Mouse (Mus musculus): ENCODE data around the gene Gm28038. TPM values are rescaled to one million over a fixed set of nuclear protein-coding genes. Genes with fewer than 3 reads are reported as not detected.

Gene Gm28038
- polyA plus RNA-seq, 1 experiment from 2014 or later, result not detected

Other genes with a start within 250 kb of the Gm28038 start
- 6.2 and 7.1 TPM in 2 replicates for gene Wdr34, start 232.2 kb upstream of the Gm28038 start, polyA plus RNA-seq (2015; fragmentation: Nextera tagmentation; extraction: Ambion mirVana)
- gene Set, start 223.7 kb upstream of the Gm28038 start, polyA plus RNA-seq (2015; fragmentation: Nextera tagmentation; extraction: Ambion mirVana), result 138 and 147 TPM in 2 replicates
- gene Pkn3, start 203.4 kb upstream of the Gm28038 start, polyA plus RNA-seq (2015; fragmentation: Nextera tagmentation; extraction: Ambion mirVana), result 2.3 and 2.5 TPM in 2 replicates
- 19.3 and 20.6 TPM in 2 replicates for gene Zdhhc12, start 187.4 kb upstream of the Gm28038 start, polyA plus RNA-seq (2015; fragmentation: Nextera tagmentation; extraction: Ambion mirVana)
- 2.4 and 2.5 TPM in 2 replicates for gene Zer1, start 156.5 kb upstream of the Gm28038 start, polyA plus RNA-seq (2015; fragmentation: Nextera tagmentation; extraction: Ambion mirVana)
- 2.0 and 2.6 TPM in 2 replicates for gene Tbc1d13, start 147.3 kb upstream of the Gm28038 start, polyA plus RNA-seq (2015; fragmentation: Nextera tagmentation; extraction: Ambion mirVana)
- 17.9 and 22.1 TPM in 2 replicates for gene Endog, start 109.5 kb upstream of the Gm28038 start, polyA plus RNA-seq (2015; fragmentation: Nextera tagmentation; extraction: Ambion mirVana)
- gene Spout1, start 102.6 kb upstream of the Gm28038 start, polyA plus RNA-seq (2015; fragmentation: Nextera tagmentation; extraction: Ambion mirVana), result 24.9 and 27.3 TPM in 2 replicates
- 11.7 and 13.9 TPM in 2 replicates for gene Kyat1, start 75.2 kb upstream of the Gm28038 start, polyA plus RNA-seq (2015; fragmentation: Nextera tagmentation; extraction: Ambion mirVana)
- gene Lrrc8a, start 43.3 kb upstream of the Gm28038 start, polyA plus RNA-seq (2015; fragmentation: Nextera tagmentation; extraction: Ambion mirVana), result 10.5 and 11.6 TPM in 2 replicates
- 0.10 and 0.16 TPM in 2 replicates for gene Gm28035, start 40.5 kb upstream of the Gm28038 start, polyA plus RNA-seq (2015; fragmentation: Nextera tagmentation; extraction: Ambion mirVana)
- 13.0 and 15.7 TPM in 2 replicates for gene Phyhd1, start 14.8 kb upstream of the Gm28038 start, polyA plus RNA-seq (2015; fragmentation: Nextera tagmentation; extraction: Ambion mirVana)
- 12.0 and 14.3 TPM in 2 replicates for gene Dolk, start 5.3 kb downstream of the Gm28038 start, polyA plus RNA-seq (2015; fragmentation: Nextera tagmentation; extraction: Ambion mirVana)
- gene Nup188, start 5.4 kb downstream of the Gm28038 start, polyA plus RNA-seq (2015; fragmentation: Nextera tagmentation; extraction: Ambion mirVana), result 13.6 and 14.0 TPM in 2 replicates
- gene Sh3glb2, start 78.3 kb downstream of the Gm28038 start, polyA plus RNA-seq (2015; fragmentation: Nextera tagmentation; extraction: Ambion mirVana), result 18.9 and 20.4 TPM in 2 replicates
- 7.5 and 7.7 TPM in 2 replicates for gene Miga2, start 83.2 kb downstream of the Gm28038 start, polyA plus RNA-seq (2015; fragmentation: Nextera tagmentation; extraction: Ambion mirVana)
- gene Dolpp1, start 111.2 kb downstream of the Gm28038 start, polyA plus RNA-seq (2015; fragmentation: Nextera tagmentation; extraction: Ambion mirVana), result 16.6 and 19.1 TPM in 2 replicates
- 24.3 and 29.0 TPM in 2 replicates for gene Crat, start 134.8 kb downstream of the Gm28038 start, polyA plus RNA-seq (2015; fragmentation: Nextera tagmentation; extraction: Ambion mirVana)
- 129 and 141 TPM in 2 replicates for gene Ptpa, start 135.0 kb downstream of the Gm28038 start, polyA plus RNA-seq (2015; fragmentation: Nextera tagmentation; extraction: Ambion mirVana)
- gene Ier5l, start 193.2 kb downstream of the Gm28038 start, polyA plus RNA-seq (2015; fragmentation: Nextera tagmentation; extraction: Ambion mirVana), result 0.06 and 0.16 TPM in 2 replicates